Mouse (Mus musculus): ENCODE data around the gene Fam155a. TPM values are rescaled to one million over a fixed set of nuclear protein-coding genes. Genes with fewer than 3 reads are reported as not detected.

Fam155a gene
- polyA plus RNA-seq, 1 experiment from 2014 or later, result 0.89 TPM

- Histone ChIP-seq H3K4me2 (replicated peaks) (no peak overlapping the region), H3K9me3 (no peaks in the 10 kb centered on the region), H3K36me3 (no peaks in the 10 kb centered on the region), H3K4me1 (no peaks in the 10 kb centered on the region), H3K9ac (no peak overlapping the region), H3K27ac (no peak overlapping the region), H3K27me3 (no peaks in the 10 kb centered on the region), H3K4me3 (no peak overlapping the region)
- ATAC-seq (ENCODE audit: low FRiP score, low read depth), result no peak
- WGBS, result 64% methylated on average over 7 of the region's 7 CpGs
Measured at GRCm38 (mm10) chr8:9182461-9182860, 588.5 kb downstream of the Fam155a start.

GRCm38 (mm10) chr8:9180686-9181315 lies 590.2 kb downstream of the Fam155a start:
- H3K9me3 ChIP-seq, result no peaks in the 10 kb centered on the region
- no peak overlapping the region for H3K27ac ChIP-seq
- ATAC-seq (ENCODE audit: low FRiP score, low read depth), result no peak
- 72% methylated on average over 17 of the region's 17 CpGs for WGBS
- no peak overlapping the region for H3K9ac ChIP-seq
- no peaks in the 10 kb centered on the region for H3K27me3 ChIP-seq
- H3K4me2 ChIP-seq (replicated peaks), result no peak overlapping the region
- H3K36me3 ChIP-seq, result no peaks in the 10 kb centered on the region
- H3K4me3 ChIP-seq, result no peak overlapping the region
- H3K4me1 ChIP-seq, result no peaks in the 10 kb centered on the region

- peaks cover 7% of the 10 kb centered on the region; the same call in 1 of the 2 replicates for H3K27me3 ChIP-seq
- ATAC-seq (ENCODE audit: low FRiP score, low read depth), result no peak
- H3K36me3 ChIP-seq, result no peaks in the 10 kb centered on the region
- no peaks in the 10 kb centered on the region for H3K4me1 ChIP-seq
- H3K27ac ChIP-seq, result no peak overlapping the region
- no peaks in the 10 kb centered on the region for H3K9me3 ChIP-seq
- 72% methylated on average over 7 of the region's 7 CpGs for WGBS
- H3K9ac ChIP-seq, result no peak overlapping the region
- no peak overlapping the region for H3K4me2 ChIP-seq (replicated peaks)
- H3K4me3 ChIP-seq, result no peak overlapping the region
Measured at GRCm38 (mm10) chr8:9176974-9177373, 594.0 kb downstream of the Fam155a start.

GRCm38 (mm10) chr8:9174865-9175565 lies 595.9 kb downstream of the Fam155a start:
- no peak for ATAC-seq (ENCODE audit: low FRiP score, low read depth)
- no peak overlapping the region for H3K27ac ChIP-seq
- no peak overlapping the region for H3K9ac ChIP-seq
- H3K4me3 ChIP-seq, result no peak overlapping the region
- WGBS, result 23% methylated on average over 9 of the region's 9 CpGs
- no peaks in the 10 kb centered on the region for H3K4me1 ChIP-seq
- H3K36me3 ChIP-seq, result no peaks in the 10 kb centered on the region
- H3K4me2 ChIP-seq (replicated peaks), result no peak overlapping the region
- peaks cover 7% of the 10 kb centered on the region; the same call in 1 of the 2 replicates for H3K27me3 ChIP-seq
- H3K9me3 ChIP-seq, result no peaks in the 10 kb centered on the region

- no peaks in the 10 kb centered on the region for H3K4me1 ChIP-seq
- peaks cover 7% of the 10 kb centered on the region; the same call in 1 of the 2 replicates for H3K27me3 ChIP-seq
- ATAC-seq (ENCODE audit: low FRiP score, low read depth), result no peak
- H3K9me3 ChIP-seq, result no peaks in the 10 kb centered on the region
- H3K4me2 ChIP-seq (replicated peaks), result no peak overlapping the region
- no peak overlapping the region for H3K27ac ChIP-seq
- WGBS, result 79% methylated on average over 5 of the region's 5 CpGs
- no peak overlapping the region for H3K9ac ChIP-seq
- H3K4me3 ChIP-seq, result no peak overlapping the region
- H3K36me3 ChIP-seq, result no peaks in the 10 kb centered on the region
Measured at GRCm38 (mm10) chr8:9171848-9172247, 599.1 kb downstream of the Fam155a start.

GRCm38 (mm10) chr8:9167995-9168394 lies 603.0 kb downstream of the Fam155a start:
- H3K4me1 ChIP-seq, result no peaks in the 10 kb centered on the region
- H3K27ac ChIP-seq, result no peak overlapping the region
- WGBS, result 58% methylated on average over 10 of the region's 10 CpGs
- no peak overlapping the region for H3K4me3 ChIP-seq
- H3K27me3 ChIP-seq, result no peaks in the 10 kb centered on the region
- ATAC-seq (ENCODE audit: low FRiP score, low read depth), result no peak
- no peak overlapping the region for H3K9ac ChIP-seq
- no peaks in the 10 kb centered on the region for H3K9me3 ChIP-seq
- H3K36me3 ChIP-seq, result no peaks in the 10 kb centered on the region
- no peak overlapping the region for H3K4me2 ChIP-seq (replicated peaks)

GRCm38 (mm10) chr8:9161606-9162005 lies 609.4 kb downstream of the Fam155a start:
- H3K4me2 ChIP-seq (replicated peaks), result no peak overlapping the region
- no peaks in the 10 kb centered on the region for H3K36me3 ChIP-seq
- no peak overlapping the region for H3K27ac ChIP-seq
- H3K9ac ChIP-seq, result no peak overlapping the region
- no peaks in the 10 kb centered on the region for H3K9me3 ChIP-seq
- WGBS, result 64% methylated on average over 4 of the region's 4 CpGs
- H3K4me3 ChIP-seq, result no peak overlapping the region
- H3K4me1 ChIP-seq, result no peaks in the 10 kb centered on the region
- H3K27me3 ChIP-seq, result no peaks in the 10 kb centered on the region
- ATAC-seq (ENCODE audit: low FRiP score, low read depth), result no peak

GRCm38 (mm10) chr8:9159322-9159721 lies 611.6 kb downstream of the Fam155a start:
- Histone ChIP-seq H3K9me3 (no peaks in the 10 kb centered on the region), H3K4me1 (no peaks in the 10 kb centered on the region), H3K27me3 (no peaks in the 10 kb centered on the region), H3K4me3 (no peak overlapping the region), H3K4me2 (replicated peaks) (no peak overlapping the region), H3K36me3 (no peaks in the 10 kb centered on the region), H3K27ac (no peak overlapping the region), H3K9ac (no peak overlapping the region)
- ATAC-seq (ENCODE audit: low FRiP score, low read depth), result no peak
- WGBS, result 74% methylated on average over 7 of the region's 7 CpGs

- H3K9me3 ChIP-seq, result no peaks in the 10 kb centered on the region
- H3K9ac ChIP-seq, result no peak overlapping the region
- H3K4me2 ChIP-seq (replicated peaks), result no peak overlapping the region
- 79% methylated on average over 13 of the region's 13 CpGs for WGBS
- H3K27me3 ChIP-seq, result no peaks in the 10 kb centered on the region
- no peak for ATAC-seq (ENCODE audit: low FRiP score, low read depth)
- H3K36me3 ChIP-seq, result no peaks in the 10 kb centered on the region
- no peaks in the 10 kb centered on the region for H3K4me1 ChIP-seq
- no peak overlapping the region for H3K4me3 ChIP-seq
- H3K27ac ChIP-seq, result no peak overlapping the region
Measured at GRCm38 (mm10) chr8:9158652-9159051, 612.3 kb downstream of the Fam155a start.

- 45% methylated on average over 23 of the region's 23 CpGs for WGBS
- no peak overlapping the region for H3K27ac ChIP-seq
- ATAC-seq (ENCODE audit: low FRiP score, low read depth), result no peak
- no peak overlapping the region for H3K4me2 ChIP-seq (replicated peaks)
- no peak overlapping the region for H3K9ac ChIP-seq
- no peak overlapping the region for H3K4me3 ChIP-seq
- no peaks in the 10 kb centered on the region for H3K4me1 ChIP-seq
- H3K27me3 ChIP-seq, result no peaks in the 10 kb centered on the region
- H3K9me3 ChIP-seq, result no peaks in the 10 kb centered on the region
- H3K36me3 ChIP-seq, result no peaks in the 10 kb centered on the region
Measured at GRCm38 (mm10) chr8:9157141-9157781, 613.7 kb downstream of the Fam155a start.

Measured in limb, embryonic 13.5 days (tissue).